Mouse (Mus musculus): ENCODE measurements around the gene Naaa.

The Naaa gene

DNA sequence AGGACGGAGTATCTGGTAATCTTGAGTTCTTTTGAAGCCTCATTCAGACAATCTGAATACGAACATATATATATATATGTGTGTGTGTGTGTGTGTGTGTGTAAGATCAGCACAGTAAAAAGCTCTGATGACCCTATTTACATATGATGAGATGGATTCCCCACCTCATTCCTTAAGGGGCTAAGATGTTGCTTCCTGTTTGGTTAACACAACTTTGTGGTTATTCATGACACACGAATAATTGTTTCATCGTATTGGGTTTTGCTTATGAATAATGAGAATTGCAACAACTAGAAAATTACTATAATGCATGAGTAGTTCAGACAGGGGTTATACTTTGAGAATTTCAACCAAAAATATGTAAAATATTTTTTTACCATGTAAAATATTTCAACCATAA is 62.7 kb downstream of the Naaa start, which contains the start of gene U90926:
Gene U90926, minus strand, starts transcription at position 101 of the 400 bp plus-strand sequence.
- DNase-seq (ENCODE audit: low read depth): no peak

GRCm38 (mm10) chr5:92212231-92212630 is 65.7 kb downstream of the Naaa start:
- no peak for DNase-seq (ENCODE audit: low read depth)

- DNase-seq (ENCODE audit: low read depth): no peak
Measured at GRCm38 (mm10) chr5:92210205-92210604, 67.8 kb downstream of the Naaa start.

Measured in induced T-regulatory cell, adult 2 months (primary cell).